Mouse (Mus musculus) midbrain, postnatal 0 days (tissue): ENCODE measurements around the gene Grm6. TPM values are rescaled to one million over a fixed set of nuclear protein-coding genes. Genes with fewer than 3 reads are reported as not detected.

Experiments used
- ATAC-seq: fragments of 200-750 bp; cut with Nextera tagmentation; 2 replicates; pipeline ENCODE4 v1.8.0; 2017; ENCODE audit warnings: moderate number of reproducible peaks, mild to moderate bottlenecking, moderate TSS enrichment, moderate library complexity; ENCODE audit not compliant: low FRiP score
- DNase-seq: peaks from one replicate; pipeline ENCODE4 v3.0.0-alpha.2; 2015; ENCODE audit warnings: low spot score
- H3K27ac ChIP-seq: fragments of 300-500 bp; sonication (generic); 2 replicates; pipeline ENCODE4 v1.5.1; 2014; ENCODE audit warnings: low read depth, mild to moderate bottlenecking, low read length, mixed read lengths
- H3K27me3 ChIP-seq: fragments of 300-500 bp; sonication (generic); 2 replicates; pipeline ENCODE4 v1.6.1; 2014; ENCODE audit warnings: low read length, control low read depth, mixed read lengths; ENCODE audit not compliant: insufficient read depth
- H3K36me3 ChIP-seq: fragments of 300-500 bp; sonication (generic); 2 replicates; pipeline ENCODE4 v1.6.1; 2014; ENCODE audit warnings: low read length, control low read depth, mixed read lengths; ENCODE audit not compliant: insufficient read depth
- H3K4me1 ChIP-seq: fragments of 300-500 bp; sonication (generic); 2 replicates; pipeline ENCODE4 v1.6.1; 2014; ENCODE audit warnings: mild to moderate bottlenecking, control low read depth, antibody characterized with exemption, low read length, mixed read lengths; ENCODE audit not compliant: insufficient read depth
- H3K4me2 ChIP-seq: fragments of 300-500 bp; sonication (generic); 2 replicates; pipeline ENCODE4 v1.6.1; 2014; ENCODE audit warnings: low read depth, mild to moderate bottlenecking, low read length, mixed read lengths; ENCODE audit not compliant: poor library complexity, severe bottlenecking
- H3K4me3 ChIP-seq: fragments of 300-500 bp; sonication (generic); 2 replicates; pipeline ENCODE4 v1.5.1; 2014; ENCODE audit warnings: low read depth, mild to moderate bottlenecking, low read length, moderate library complexity
- H3K9ac ChIP-seq: fragments of 300-500 bp; sonication (generic); replicated peaks from 2 replicates; pipeline ENCODE4 v1.6.1; 2014; ENCODE audit warnings: mild to moderate bottlenecking, low read length, moderate library complexity, mixed read lengths; ENCODE audit not compliant: poor library complexity, severe bottlenecking
- H3K9me3 ChIP-seq: fragments of 300-500 bp; sonication (generic); 2 replicates; pipeline ENCODE4 v1.6.1; 2016; ENCODE audit warnings: low read length, control low read depth
- CTCF ChIP-seq: IDR thresholded peaks from 2 replicates; pipeline ENCODE4 v1.5.1; 2016; ENCODE audit warnings: antibody characterized with exemption, mild to moderate bottlenecking
- WGBS: fragments of 180-500 bp; shearing (Covaris S2); extraction: QIAGEN DNeasy Blood & Tissue Kit; methylation state at CpG from one replicate; pipeline ENCODE4 v1.1.7; 2014; 5-methylcytosine and 5-hydroxymethylcytosine counted together
- polyA plus RNA-seq: library from polyadenylated mRNA; unstranded; fragments of >200 nt; fragmentation: Nextera tagmentation; extraction: Ambion mirVana; gene quantifications from 2 replicates; pipeline ENCODE4 v1.2.1, GENCODE M21; 2015
- total RNA-seq: library from RNA; depleted of rRNA; stranded (reverse); fragments of >200 nt; gene quantifications from 2 replicates; pipeline ENCODE4 v1.2.3, GENCODE M21; 2014

The Grm6 gene
- total and polyA plus RNA-seq, 2 experiments from 2014 or later: not detected

DNA sequence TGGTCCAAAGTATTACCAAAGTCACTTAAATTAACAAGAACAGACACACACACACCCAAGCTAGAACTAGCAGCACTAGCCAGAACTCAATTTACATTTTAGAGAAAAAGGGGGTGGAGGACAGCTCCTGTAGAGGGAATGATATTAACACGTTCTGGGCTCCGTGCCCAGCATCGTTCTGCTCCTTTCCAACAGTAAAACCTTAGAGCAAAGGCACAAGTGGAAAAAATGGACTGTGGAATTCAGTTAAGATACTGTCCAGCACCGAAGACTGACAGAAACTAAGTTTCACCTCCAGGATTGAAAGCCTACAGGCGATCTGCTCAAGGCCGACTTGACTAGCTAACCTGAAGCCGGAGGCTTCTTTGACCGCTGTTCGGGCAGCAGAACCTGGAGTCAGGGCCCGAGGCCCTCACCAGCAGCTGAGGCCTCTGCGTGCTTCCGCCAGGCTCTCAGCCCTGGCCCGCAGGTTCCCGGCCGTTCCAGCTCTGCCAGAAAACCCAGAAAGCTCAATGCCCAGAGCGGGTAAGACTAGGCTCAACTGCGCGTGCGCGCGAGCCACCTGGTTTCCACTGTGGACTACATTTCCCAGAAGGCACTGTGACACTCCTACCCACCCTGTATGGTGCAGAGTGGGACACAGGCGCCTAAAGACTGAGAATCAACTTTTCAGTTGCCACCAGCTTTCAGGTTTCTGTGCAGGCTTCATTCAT, 9.3 kb upstream of the Grm6 start, which contains the start of gene Zfp879:
Zfp879 (minus strand) TSS at position 530 of the 713 bp plus-strand sequence.
- peak; percentile 97 for DNase-seq
- Histone ChIP-seq H3K4me1 (peaks cover 4% of the 10 kb centered on the region; the same call in 1 of the 2 replicates), H3K9me3 (no peaks in the 10 kb centered on the region), H3K9ac (peak within 1 kb of the TSS; percentile 61), H3K27me3 (no peaks in the 10 kb centered on the region), H3K4me2 (peak within 1 kb of the TSS; percentile 61), H3K27ac (peak within 1 kb of the TSS; percentile 33; the same call in 1 of the 2 replicates), H3K4me3 (peak within 1 kb of the TSS; percentile 43), H3K36me3 (no peaks in the 10 kb centered on the region)
- 21% methylated on average over 22 of the region's 22 CpGs for WGBS
- ATAC-seq: peak; percentile 91
- TF ChIP-seq CTCF: no peak

GRCm38 (mm10) chr11:50845951-50846350, 4.5 kb upstream of the Grm6 start:
- no peak overlapping the region for H3K4me2 ChIP-seq
- H3K27me3 ChIP-seq: peaks cover 26% of the 10 kb centered on the region
- H3K27ac ChIP-seq: no peak overlapping the region
- WGBS: 91% methylated on average over 3 of the region's 3 CpGs
- H3K4me3 ChIP-seq: no peak overlapping the region
- H3K9me3 ChIP-seq: no peaks in the 10 kb centered on the region
- TF ChIP-seq CTCF: no peak
- no peak for DNase-seq
- H3K36me3 ChIP-seq: no peaks in the 10 kb centered on the region
- H3K9ac ChIP-seq: no peak overlapping the region
- peaks cover 6% of the 10 kb centered on the region; the same call in 1 of the 2 replicates for H3K4me1 ChIP-seq
- ATAC-seq: no peak

GRCm38 (mm10) chr11:50847047-50847446, 3.4 kb upstream of the Grm6 start:
- ATAC-seq: no peak

GRCm38 (mm10) chr11:50848520-50849137, 1.9 kb upstream of the Grm6 start:
- H3K36me3 ChIP-seq: no peaks in the 10 kb centered on the region
- H3K27ac ChIP-seq: no peak overlapping the region
- ATAC-seq: no peak
- WGBS: 31% methylated on average over 3 of the region's 3 CpGs
- no peaks in the 10 kb centered on the region for H3K9me3 ChIP-seq
- H3K9ac ChIP-seq: no peak overlapping the region
- peaks cover 13% of the 10 kb centered on the region for H3K4me1 ChIP-seq
- no peak for DNase-seq
- no peak for TF ChIP-seq CTCF
- no peak overlapping the region for H3K4me3 ChIP-seq
- no peak overlapping the region for H3K4me2 ChIP-seq
- peaks cover 49% of the 10 kb centered on the region for H3K27me3 ChIP-seq

More at GRCm38 (mm10) chr11:50847047-50847446, 3.4 kb upstream of the Grm6 start:
- no peak overlapping the region for H3K27ac ChIP-seq
- no peak overlapping the region for H3K4me3 ChIP-seq
- no peaks in the 10 kb centered on the region for H3K9me3 ChIP-seq
- H3K4me1 ChIP-seq: peaks cover 13% of the 10 kb centered on the region
- H3K9ac ChIP-seq: no peak overlapping the region
- no peak overlapping the region for H3K4me2 ChIP-seq
- H3K27me3 ChIP-seq: peaks cover 35% of the 10 kb centered on the region
- no peaks in the 10 kb centered on the region for H3K36me3 ChIP-seq
- peak; percentile 34 for DNase-seq
- 80% methylated on average over 5 of the region's 5 CpGs for WGBS
- TF ChIP-seq CTCF: peak; percentile 70

GRCm38 (mm10) chr11:50849310-50849709, 1.2 kb upstream of the Grm6 start:
- peaks cover 13% of the 10 kb centered on the region for H3K4me1 ChIP-seq
- H3K9ac ChIP-seq: no peak overlapping the region
- H3K4me2 ChIP-seq: no peak overlapping the region
- peaks cover 49% of the 10 kb centered on the region for H3K27me3 ChIP-seq
- TF ChIP-seq CTCF: no peak
- DNase-seq (no peak), ATAC-seq (no peak)
- H3K27ac ChIP-seq: no peak overlapping the region
- WGBS: 9% methylated on average over 10 of the region's 10 CpGs
- H3K9me3 ChIP-seq: no peaks in the 10 kb centered on the region
- no peaks in the 10 kb centered on the region for H3K36me3 ChIP-seq
- H3K4me3 ChIP-seq: no peak overlapping the region

DNA sequence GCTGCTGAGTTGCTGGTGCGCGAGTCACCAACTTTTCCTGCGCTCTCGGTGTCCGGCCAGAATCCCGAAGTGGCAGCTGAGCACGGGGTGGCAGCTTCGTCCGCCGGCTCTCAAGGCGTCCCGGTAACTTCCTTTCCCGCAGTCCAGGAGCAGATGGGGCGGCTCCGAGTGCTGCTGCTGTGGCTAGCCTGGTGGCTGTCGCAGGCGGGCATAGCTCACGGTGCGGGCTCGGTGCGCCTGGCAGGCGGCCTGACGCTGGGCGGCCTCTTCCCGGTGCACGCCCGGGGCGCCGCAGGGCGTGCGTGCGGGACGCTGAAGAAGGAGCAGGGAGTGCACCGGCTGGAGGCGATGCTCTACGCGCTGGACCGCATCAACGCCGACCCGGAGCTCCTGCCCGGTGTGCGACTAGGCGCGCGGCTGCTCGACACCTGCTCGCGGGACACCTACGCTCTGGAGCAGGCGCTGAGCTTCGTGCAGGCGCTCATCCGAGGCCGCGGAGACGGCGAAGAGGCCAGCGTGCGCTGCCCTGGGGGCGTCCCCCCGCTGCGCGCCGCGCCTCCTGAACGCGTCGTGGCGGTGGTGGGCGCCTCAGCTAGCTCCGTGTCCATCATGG, 610 bp downstream of the Grm6 start:
- WGBS: under 1% methylated on average over 59 of the region's 72 CpGs
- H3K4me2 ChIP-seq: peak overlapping the region; percentile 94
- ATAC-seq (peak; percentile 23; the same call in 1 of the 2 replicates), DNase-seq (no peak)
- H3K4me3 ChIP-seq: peak overlapping the region; percentile 49
- peaks cover 49% of the 10 kb centered on the region for H3K27me3 ChIP-seq
- no peak overlapping the region for H3K27ac ChIP-seq
- no peaks in the 10 kb centered on the region for H3K36me3 ChIP-seq
- no peak overlapping the region; the same call in 1 of the 2 replicates for H3K9ac ChIP-seq
- peaks cover 13% of the 10 kb centered on the region for H3K4me1 ChIP-seq
- no peak for TF ChIP-seq CTCF
- H3K9me3 ChIP-seq: no peaks in the 10 kb centered on the region
